Mouse (Mus musculus) CH12.LX (cell line): ENCODE data around the gene Map2k6. TPM values are rescaled to one million over a fixed set of nuclear protein-coding genes. Genes with fewer than 3 reads are reported as not detected.
A peak's percentile ranks its signal among the peaks of the same experiment; 100 is the strongest.

Source experiments
- DNase-seq: peaks from one replicate; pipeline ENCODE4 v3.0.0-alpha.2; 2013; ENCODE audit errors: extremely low read depth
- H3K27ac ChIP-seq: 2 replicates; pipeline ENCODE4 v1.5.1; 2012; ENCODE audit warnings: low read depth, mild to moderate bottlenecking, control low read depth, moderate library complexity; ENCODE audit not compliant: insufficient read depth
- H3K27me3 ChIP-seq: replicated peaks from 2 replicates; pipeline ENCODE3; 2012; ENCODE audit warnings: inconsistent platforms
- H3K36me3 ChIP-seq, 2 experiments: replicated peaks in 1 of 2; 2 replicates each; pipeline versions ENCODE3 to v1.6.1; 2012; ENCODE audit warnings: inconsistent platforms in 1 of 2, low read length in 1 of 2, mild to moderate bottlenecking in 1 of 2, mixed read lengths in 1 of 2, moderate library complexity in 1 of 2; ENCODE audit not compliant: control insufficient read depth in 1 of 2, insufficient read depth in 1 of 2
- H3K4me1 ChIP-seq, 2 experiments: 2 replicates each; pipeline ENCODE4 v1.6.1; 2012; ENCODE audit warnings: inconsistent platforms in 1 of 2, moderate library complexity in 1 of 2; ENCODE audit not compliant: insufficient read depth in 2 of 2, control insufficient read depth in 1 of 2
- H3K4me2 ChIP-seq: 2 replicates; pipeline ENCODE4 v1.6.1; 2012; ENCODE audit warnings: low read depth, mild to moderate bottlenecking, control low read depth; ENCODE audit not compliant: poor library complexity, insufficient read depth, severe bottlenecking
- H3K4me3 ChIP-seq, 3 experiments: fragments of 150-350 bp in 1 of 3; sonication (generic) in 1 of 3; replicated peaks in 1 of 3; 2 replicates each; pipeline versions ENCODE3 to v1.5.1; 2011 to 2012; ENCODE audit warnings: low read depth in 2 of 3, low read length in 2 of 3, mild to moderate bottlenecking in 2 of 3, moderate library complexity in 2 of 3, control low read depth in 1 of 3, improper control_type of control experiment in 1 of 3, inconsistent platforms in 1 of 3, mixed read lengths in 1 of 3; ENCODE audit not compliant: poor library complexity in 1 of 3
- H3K79me2 ChIP-seq: replicated peaks from 2 replicates; pipeline ENCODE4 v1.6.1; 2012; ENCODE audit warnings: mild to moderate bottlenecking, moderate library complexity; ENCODE audit not compliant: control insufficient read depth, poor library complexity, insufficient read depth, severe bottlenecking; ENCODE audit errors: extremely low read depth
- H3K9ac ChIP-seq: 2 replicates; pipeline ENCODE4 v1.6.1; 2012; ENCODE audit warnings: low read depth, mild to moderate bottlenecking, control low read depth, moderate library complexity; ENCODE audit not compliant: insufficient read depth
- H3K9me3 ChIP-seq: replicated peaks from 2 replicates; pipeline ENCODE3; 2012; ENCODE audit warnings: low read length, inconsistent platforms, mixed read lengths
- BHLHE40 ChIP-seq: IDR thresholded peaks from 2 replicates; pipeline ENCODE4 v1.6.1; 2011; ENCODE audit warnings: mild to moderate bottlenecking, low read depth, low read length, improper control_type of control experiment
- CHD1 ChIP-seq: IDR thresholded peaks from 2 replicates; pipeline ENCODE4 v1.6.1; 2012; ENCODE audit warnings: low read depth, low read length, improper control_type of control experiment, inconsistent platforms
- ELF1 ChIP-seq: IDR thresholded peaks from 2 replicates; pipeline ENCODE4 v1.6.1; 2014; ENCODE audit warnings: low read depth, mild to moderate bottlenecking, inconsistent platforms, low read length, improper control_type of control experiment
- ETS1 ChIP-seq: conservative IDR thresholded peaks from 2 replicates; pipeline ENCODE4 v1.6.1; 2012; ENCODE audit warnings: low read depth, mild to moderate bottlenecking, inconsistent platforms, low read length, improper control_type of control experiment, moderate library complexity
- GABPA ChIP-seq: IDR thresholded peaks from 2 replicates; pipeline ENCODE4 v1.6.1; 2012; ENCODE audit warnings: low read depth, low read length, improper control_type of control experiment, inconsistent platforms; ENCODE audit not compliant: insufficient replicate concordance
- HCFC1 ChIP-seq: IDR thresholded peaks from 2 replicates; pipeline ENCODE4 v1.6.1; 2012; ENCODE audit warnings: low read depth, mild to moderate bottlenecking, inconsistent platforms, low read length, improper control_type of control experiment
- JUN ChIP-seq: IDR thresholded peaks from 2 replicates; pipeline ENCODE4 v1.6.1; 2011; ENCODE audit warnings: low read depth, mild to moderate bottlenecking, low read length, improper control_type of control experiment, moderate library complexity; ENCODE audit not compliant: insufficient read depth
- JUND ChIP-seq: conservative IDR thresholded peaks from 2 replicates; pipeline ENCODE4 v1.6.1; 2011; ENCODE audit warnings: low read depth, low read length, improper control_type of control experiment
- MAFK ChIP-seq: IDR thresholded peaks from 2 replicates; pipeline ENCODE4 v1.6.1; 2011; ENCODE audit warnings: low read length, improper control_type of control experiment; ENCODE audit not compliant: insufficient replicate concordance
- MAX ChIP-seq: IDR thresholded peaks from 2 replicates; pipeline ENCODE4 v1.6.1; 2011; ENCODE audit warnings: low read length, improper control_type of control experiment
- MXI1 ChIP-seq: IDR thresholded peaks from 2 replicates; pipeline ENCODE4 v1.6.1; 2011; ENCODE audit warnings: mild to moderate bottlenecking, low read depth, low read length, improper control_type of control experiment
- NRF1 ChIP-seq: IDR thresholded peaks from 2 replicates; pipeline ENCODE4 v1.6.1; 2014; ENCODE audit warnings: low read depth, mild to moderate bottlenecking, inconsistent platforms, low read length, improper control_type of control experiment, moderate library complexity
- POLR2AphosphoS2 ChIP-seq: IDR thresholded peaks from 2 replicates; pipeline ENCODE4 v1.6.1; 2011; ENCODE audit warnings: low read depth, low read length, improper control_type of control experiment
- RCOR1 ChIP-seq: conservative IDR thresholded peaks from 2 replicates; pipeline ENCODE4 v1.6.1; 2012; ENCODE audit warnings: low read depth, mild to moderate bottlenecking, inconsistent platforms, low read length, improper control_type of control experiment
- SMC3 ChIP-seq: IDR thresholded peaks from 2 replicates; pipeline ENCODE4 v1.6.1; 2011; ENCODE audit warnings: low read depth, low read length, improper control_type of control experiment
- TCF12 ChIP-seq: IDR thresholded peaks from 2 replicates; pipeline ENCODE4 v1.6.1; 2014; ENCODE audit warnings: low read depth, mild to moderate bottlenecking, inconsistent platforms, low read length, improper control_type of control experiment
- USF1 ChIP-seq: IDR thresholded peaks from 2 replicates; pipeline ENCODE4 v1.6.1; 2014; ENCODE audit warnings: low read depth, mild to moderate bottlenecking, inconsistent platforms, low read length, improper control_type of control experiment
- ZC3H11A ChIP-seq: IDR thresholded peaks from 2 replicates; pipeline ENCODE4 v1.6.1; 2012; ENCODE audit warnings: low read depth, mild to moderate bottlenecking, inconsistent platforms, low read length, improper control_type of control experiment
- ZMIZ1 ChIP-seq: IDR thresholded peaks from 2 replicates; pipeline ENCODE4 v1.6.1; 2012; ENCODE audit warnings: low read depth, mild to moderate bottlenecking, inconsistent platforms, low read length, improper control_type of control experiment
- ZNF384 ChIP-seq: IDR thresholded peaks from 2 replicates; pipeline ENCODE4 v1.6.1; 2012; ENCODE audit warnings: low read depth, low read length, improper control_type of control experiment, inconsistent platforms
- dilution Hi-C: fragments of 300-500 bp; cut with MboI; formaldehyde crosslinking; loops from 2 replicates; pipeline ENCODE4 v1.14.3; 2020; ENCODE audit warnings: low sequenced_read_pairs; ENCODE audit not compliant: extremely low pct_unique_long_range_greater_than_20kb, extremely low pct_ligation_motif_present
- in situ Hi-C: fragments of 300-500 bp; cut with MboI; formaldehyde crosslinking; loops from 3 replicates; pipeline ENCODE4 v1.14.3; 2019; ENCODE audit warnings: low sequenced_read_pairs, low pct_ligation_motif_present, low pct_unique_long_range_greater_than_20kb, mixed read lengths
- polyA plus RNA-seq: library from polyadenylated mRNA; unstranded; fragments of >175 nt; gene quantifications from 2 replicates; pipeline ENCODE4 v1.2.1, GENCODE M21; 2012; ENCODE audit warnings: low read depth; ENCODE audit not compliant: insufficient read length
- total RNA-seq, 2 experiments: library from RNA; depleted of rRNA; stranded (reverse); fragments of 300-350 nt in 1 of 2; fragments of >200 nt in 1 of 2; gene quantifications; 2 replicates each; pipeline ENCODE4 v1.2.3; 2012 to 2014

Map2k6 gene
- total and polyA plus RNA-seq, 3 experiments: 16.8 to 21.9 (median 18.0) TPM

DNA sequence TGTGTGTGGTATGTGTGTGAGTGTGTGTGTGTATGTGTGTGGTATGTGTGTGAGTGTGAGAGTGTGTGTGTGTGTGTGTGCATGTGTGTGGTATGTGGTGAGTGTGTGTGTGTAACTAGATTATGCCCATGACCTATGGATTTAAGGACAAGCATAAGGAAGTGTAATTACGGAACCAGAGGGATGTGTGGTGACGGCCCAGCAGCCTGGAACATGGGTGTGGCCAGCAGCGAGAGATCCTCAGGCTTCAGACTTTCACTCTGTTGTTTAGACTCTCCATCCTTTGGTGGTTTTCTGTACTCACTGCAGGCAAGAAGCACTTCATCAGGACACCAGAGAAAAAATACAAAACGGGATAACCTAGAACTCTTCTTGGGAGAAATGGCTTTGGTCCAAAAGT lies 143.0 kb downstream of the Map2k6 start:
- dilution Hi-C loops: no loop called here
- TF ChIP-seq JUN (no peak), ELF1 (no peak), ZMIZ1 (no peak), ZNF384 (no peak), BHLHE40 (no peak), ZC3H11A (no peak), USF1 (no peak), GABPA (no peak), MAX (no peak), CHD1 (no peak), TCF12 (no peak), RCOR1 (no peak), ETS1 (no peak), POLR2AphosphoS2 (no peak), JUND (no peak), NRF1 (no peak), MXI1 (no peak), MAFK (no peak)
- peaks cover 7 to 10% of the 10 kb centered on the region in 2 experiments for H3K4me1 ChIP-seq
- no peak overlapping the region for H3K9ac ChIP-seq
- H3K4me3 ChIP-seq: peak overlapping the region in 1 of 3 experiments; percentile 21
- no peak for DNase-seq
- H3K27ac ChIP-seq: no peak overlapping the region
- no peaks in the 10 kb centered on the region for H3K27me3 ChIP-seq
- H3K4me2 ChIP-seq: no peak overlapping the region
- H3K79me2 ChIP-seq: no peaks in the 10 kb centered on the region
- no peaks in the 10 kb centered on the region for H3K36me3 ChIP-seq
- in situ Hi-C loops: loop anchor here (25.0 kb wide), 1 partner anchor 895 kb away; no protein-coding TSS in a partner anchor
- peaks cover 5% of the 10 kb centered on the region for H3K9me3 ChIP-seq

DNA sequence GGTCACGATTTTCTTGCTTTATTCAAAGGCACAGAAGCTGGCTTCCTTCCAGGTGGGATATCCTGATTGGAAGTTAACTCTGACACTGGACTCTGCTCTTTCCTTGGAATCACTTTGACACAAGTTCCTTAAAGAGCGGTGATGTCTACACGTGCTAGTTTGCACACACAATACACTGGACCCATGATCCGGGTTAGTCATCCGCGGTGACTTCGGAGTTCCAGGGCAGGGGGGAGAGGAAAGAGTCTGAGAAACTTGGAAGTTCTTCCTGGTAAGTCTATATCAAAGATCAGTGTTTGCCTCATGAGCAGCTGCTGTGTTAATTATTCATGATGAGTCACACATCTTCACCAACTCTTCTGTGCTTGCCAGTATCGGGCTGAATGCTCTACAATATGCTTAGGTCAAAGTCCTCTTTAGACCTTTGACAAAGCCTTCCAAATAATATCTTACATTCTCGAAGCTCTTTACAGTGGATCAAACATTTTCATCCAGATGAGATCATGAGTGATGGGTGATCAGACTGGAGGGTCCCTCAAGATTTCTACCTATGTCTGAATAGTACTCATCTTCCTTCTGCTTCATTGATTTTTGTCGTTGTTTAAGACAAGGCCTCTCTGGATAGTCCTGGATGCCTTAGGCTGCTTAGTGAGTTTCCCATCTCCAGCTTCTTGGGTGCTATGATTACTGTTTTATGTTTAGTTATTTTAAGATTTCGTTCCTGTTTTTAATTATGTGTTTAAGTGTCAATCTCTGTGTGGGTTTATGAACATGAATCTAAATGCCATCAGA lies 145.7 kb downstream of the Map2k6 start:
- no peak overlapping the region for H3K27ac ChIP-seq
- H3K4me2 ChIP-seq: no peak overlapping the region
- H3K9ac ChIP-seq: no peak overlapping the region
- no peak overlapping the region for H3K4me3 ChIP-seq
- H3K36me3 ChIP-seq: no peaks in the 10 kb centered on the region
- peaks cover 5% of the 10 kb centered on the region for H3K9me3 ChIP-seq
- H3K27me3 ChIP-seq: no peaks in the 10 kb centered on the region
- H3K79me2 ChIP-seq: no peaks in the 10 kb centered on the region
- dilution Hi-C loops (no loop called here), in situ Hi-C loops (loop anchor here (25.0 kb wide), 1 partner anchor 893 kb away; no protein-coding TSS in a partner anchor)
- TF ChIP-seq SMC3 (no peak), HCFC1 (no peak), ZC3H11A (no peak)
- DNase-seq: no peak
- H3K4me1 ChIP-seq: peaks cover 0 to 7% of the 10 kb centered on the region in 2 experiments; a peak in 2 of 4 replicates
